Mouse (Mus musculus) G1E (cell line): Measurements from ENCODE around the gene Paqr6. TPM values are rescaled to one million over a fixed set of nuclear protein-coding genes. Genes with fewer than 3 reads are reported as not detected.

Source experiments
- ATAC-seq: 2 replicates; pipeline ENCODE4 v1.8.0; 2016; ENCODE audit warnings: mild to moderate bottlenecking; ENCODE audit not compliant: insufficient number of reproducible peaks, poor library complexity, low FRiP score, severe bottlenecking; ENCODE audit errors: extremely low read depth
- DNase-seq: peaks from one replicate; pipeline ENCODE4 v3.0.0; 2012; ENCODE audit warnings: low spot score
- H3K27me3 ChIP-seq: 2 replicates; pipeline ENCODE4 v1.6.1; 2012; ENCODE audit warnings: mild to moderate bottlenecking, low read length, inconsistent platforms; ENCODE audit not compliant: insufficient read depth
- H3K36me3 ChIP-seq: replicated peaks from 2 replicates; pipeline ENCODE3; 2012; ENCODE audit warnings: mild to moderate bottlenecking, inconsistent platforms
- H3K4me1 ChIP-seq: 2 replicates; pipeline ENCODE4 v1.6.1; 2012; ENCODE audit warnings: low read depth, low read length, inconsistent platforms, mixed read lengths; ENCODE audit not compliant: insufficient read depth
- H3K4me3 ChIP-seq: 2 replicates; pipeline ENCODE4 v1.5.1; 2012; ENCODE audit warnings: low read depth, mild to moderate bottlenecking, inconsistent platforms, low read length, moderate library complexity, mixed read lengths
- H3K9me3 ChIP-seq: replicated peaks from 2 replicates; pipeline ENCODE4 v1.6.1; 2012; ENCODE audit warnings: inconsistent platforms
- CTCF ChIP-seq: IDR thresholded peaks from 2 replicates; pipeline ENCODE4 v1.5.1; 2012; ENCODE audit warnings: low read depth, low read length, inconsistent platforms, mixed read lengths
- GATA1 ChIP-seq: IDR thresholded peaks from 2 replicates; pipeline ENCODE4 v1.6.1; 2012; ENCODE audit warnings: borderline replicate concordance, low read length, inconsistent platforms, mixed read lengths
- GATA2 ChIP-seq: IDR thresholded peaks from 2 replicates; pipeline ENCODE4 v1.6.1; 2012; ENCODE audit warnings: low read depth, low read length, inconsistent platforms, borderline replicate concordance
- POLR2AphosphoS5 ChIP-seq: IDR thresholded peaks from 2 replicates; pipeline ENCODE4 v1.6.1; 2012; ENCODE audit warnings: low read depth, low read length, inconsistent platforms; ENCODE audit not compliant: insufficient replicate concordance
- TAL1 ChIP-seq: conservative IDR thresholded peaks from 2 replicates; pipeline ENCODE4 v1.6.1; 2012; ENCODE audit warnings: low read depth, low read length, inconsistent platforms, mixed read lengths
- polyA plus RNA-seq: library from polyadenylated mRNA; stranded (reverse); fragments of >175 nt; gene quantifications from 2 replicates; pipeline ENCODE4 v1.2.3, GENCODE M21; 2012
- total RNA-seq, 2 experiments: library from RNA; stranded (forward) in 1 of 2; stranded (reverse) in 1 of 2; fragments of 200-1000 nt in 1 of 2; fragments of >200 nt in 1 of 2; fragmentation: Nextera tagmentation in 1 of 2; gene quantifications; 2 replicates each; pipeline ENCODE4 v1.2.3; 2014 to 2017

Paqr6 gene
- total and polyA plus RNA-seq, 3 experiments, result 0.38 TPM; not detected in 2

DNA sequence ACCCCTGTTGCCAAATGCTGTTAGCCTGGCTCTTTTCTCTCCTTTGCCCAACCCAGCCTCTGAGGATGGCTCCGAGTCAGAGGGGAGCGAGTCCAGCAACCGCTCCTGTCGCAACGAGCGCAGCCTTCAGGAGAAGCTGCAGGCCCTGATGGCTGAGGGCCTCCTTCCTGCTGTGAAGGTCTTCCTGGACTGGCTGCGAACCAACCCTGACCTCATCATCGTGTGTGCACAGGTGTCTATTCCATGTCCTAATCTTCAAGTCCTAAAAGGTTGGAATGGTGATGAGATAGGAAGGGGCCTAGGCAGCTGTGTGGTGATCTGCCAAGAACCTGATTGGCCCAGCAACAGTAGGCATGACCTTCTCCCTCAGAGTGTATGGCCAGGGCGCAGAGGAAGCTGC lies 11.5 kb upstream of the Paqr6 start:
- TF ChIP-seq GATA2 (no peak), CTCF (no peak), TAL1 (no peak), POLR2AphosphoS5 (no peak), GATA1 (no peak)
- Histone ChIP-seq H3K9me3 (no peaks in the 10 kb centered on the region), H3K4me1 (no peaks in the 10 kb centered on the region; the same call in 1 of the 2 replicates), H3K36me3 (peaks cover 100% of the 10 kb centered on the region), H3K4me3 (no peak overlapping the region), H3K27me3 (no peaks in the 10 kb centered on the region; the same call in 1 of the 2 replicates)
- DNase-seq (no peak), ATAC-seq (no peak)

DNA sequence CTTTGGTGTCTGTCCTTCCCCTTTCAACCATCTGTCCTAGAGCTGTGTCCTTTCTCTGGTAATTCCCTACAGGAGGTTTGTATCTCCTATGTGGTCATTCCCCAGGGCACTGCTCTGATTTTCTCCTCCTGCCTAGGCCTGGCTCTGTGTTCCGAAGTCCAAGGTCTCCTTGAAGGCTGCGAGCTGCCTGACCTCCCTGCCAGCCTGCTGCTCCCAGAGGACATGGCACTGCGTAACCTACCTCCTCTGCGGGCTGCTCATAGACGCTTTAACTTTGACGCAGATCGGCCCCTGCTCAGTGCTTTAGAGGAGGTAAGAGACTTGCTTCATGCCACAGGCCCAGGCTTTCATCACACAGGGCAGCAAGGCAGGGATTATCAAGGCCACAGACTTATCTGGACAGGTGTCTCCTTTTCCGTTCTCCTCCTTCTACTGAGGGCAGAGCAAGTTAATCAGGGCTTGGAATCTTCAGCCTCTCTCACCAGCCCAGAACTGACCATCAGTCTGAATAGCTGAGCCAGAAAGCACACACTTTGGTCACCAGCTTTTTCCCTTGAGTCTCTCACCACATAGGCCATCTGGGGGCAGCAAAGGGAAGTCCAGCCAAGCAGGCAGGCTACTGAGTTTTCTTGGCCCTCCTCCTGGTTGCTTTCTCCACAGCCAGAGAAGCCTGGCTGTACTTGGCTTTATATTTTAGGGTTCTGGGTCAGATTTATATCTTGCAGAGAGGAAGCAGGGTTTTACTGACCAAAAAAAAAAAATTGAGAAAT lies 9.8 kb upstream of the Paqr6 start:
- ATAC-seq, result no peak
- H3K9me3 ChIP-seq, result no peaks in the 10 kb centered on the region
- TF ChIP-seq CTCF (no peak), POLR2AphosphoS5 (no peak), GATA1 (no peak), TAL1 (no peak), GATA2 (no peak)
- peaks cover 100% of the 10 kb centered on the region for H3K36me3 ChIP-seq
- H3K27me3 ChIP-seq, result no peaks in the 10 kb centered on the region; the same call in 1 of the 2 replicates
- DNase-seq, result no peak
- H3K4me3 ChIP-seq, result no peak overlapping the region
- H3K4me1 ChIP-seq, result peaks cover 3% of the 10 kb centered on the region; the same call in 1 of the 2 replicates

- DNase-seq, result no peak
- no peak for ATAC-seq
- Histone ChIP-seq H3K4me1 (peaks cover 36% of the 10 kb centered on the region), H3K4me3 (no peak overlapping the region), H3K36me3 (peaks cover 95% of the 10 kb centered on the region), H3K27me3 (no peaks in the 10 kb centered on the region), H3K9me3 (no peaks in the 10 kb centered on the region)
- no peak for TF ChIP-seq POLR2AphosphoS5
- TF ChIP-seq CTCF, result no peak
Observed at GRCm38 (mm10) chr3:88359584-88359983, 4.8 kb upstream of the Paqr6 start.

DNA sequence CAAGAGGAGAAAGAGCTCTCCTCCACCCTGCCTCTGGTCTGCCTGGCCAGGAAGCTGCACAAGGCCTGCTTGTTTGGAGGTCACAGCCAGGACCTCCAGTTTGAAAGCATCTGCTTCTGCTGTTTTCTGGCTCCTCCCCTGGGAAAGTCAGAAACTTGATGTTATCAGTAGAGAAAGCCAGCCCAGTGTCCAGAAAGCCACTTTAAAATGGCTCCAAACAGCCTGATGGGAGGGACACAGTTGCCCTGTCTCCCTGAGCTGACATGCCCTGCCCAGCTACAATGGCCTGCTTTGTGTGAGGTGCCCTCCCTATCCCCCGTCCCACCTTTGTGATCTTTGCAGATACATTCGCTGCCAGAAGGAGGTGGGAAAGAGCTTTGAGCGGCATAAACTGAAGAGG lies 4.4 kb upstream of the Paqr6 start:
- H3K9me3 ChIP-seq, result no peaks in the 10 kb centered on the region
- H3K4me1 ChIP-seq, result peaks cover 38% of the 10 kb centered on the region
- no peaks in the 10 kb centered on the region for H3K27me3 ChIP-seq
- no peak overlapping the region for H3K4me3 ChIP-seq
- peaks cover 91% of the 10 kb centered on the region for H3K36me3 ChIP-seq
- DNase-seq, result no peak
- no peak for ATAC-seq
- TF ChIP-seq CTCF (no peak), GATA2 (no peak), TAL1 (no peak), GATA1 (no peak), POLR2AphosphoS5 (no peak)

GRCm38 (mm10) chr3:88361096-88361495 lies 3.3 kb upstream of the Paqr6 start:
- ATAC-seq, result no peak
- Histone ChIP-seq H3K27me3 (peaks cover 7% of the 10 kb centered on the region; the same call in 1 of the 2 replicates), H3K4me3 (no peak overlapping the region), H3K9me3 (no peaks in the 10 kb centered on the region), H3K4me1 (peaks cover 41% of the 10 kb centered on the region), H3K36me3 (peaks cover 80% of the 10 kb centered on the region)
- no peak for DNase-seq
- no peak for TF ChIP-seq GATA2
- TF ChIP-seq GATA1, result no peak
- no peak for TF ChIP-seq POLR2AphosphoS5
- no peak for TF ChIP-seq TAL1
- TF ChIP-seq CTCF, result no peak

DNA sequence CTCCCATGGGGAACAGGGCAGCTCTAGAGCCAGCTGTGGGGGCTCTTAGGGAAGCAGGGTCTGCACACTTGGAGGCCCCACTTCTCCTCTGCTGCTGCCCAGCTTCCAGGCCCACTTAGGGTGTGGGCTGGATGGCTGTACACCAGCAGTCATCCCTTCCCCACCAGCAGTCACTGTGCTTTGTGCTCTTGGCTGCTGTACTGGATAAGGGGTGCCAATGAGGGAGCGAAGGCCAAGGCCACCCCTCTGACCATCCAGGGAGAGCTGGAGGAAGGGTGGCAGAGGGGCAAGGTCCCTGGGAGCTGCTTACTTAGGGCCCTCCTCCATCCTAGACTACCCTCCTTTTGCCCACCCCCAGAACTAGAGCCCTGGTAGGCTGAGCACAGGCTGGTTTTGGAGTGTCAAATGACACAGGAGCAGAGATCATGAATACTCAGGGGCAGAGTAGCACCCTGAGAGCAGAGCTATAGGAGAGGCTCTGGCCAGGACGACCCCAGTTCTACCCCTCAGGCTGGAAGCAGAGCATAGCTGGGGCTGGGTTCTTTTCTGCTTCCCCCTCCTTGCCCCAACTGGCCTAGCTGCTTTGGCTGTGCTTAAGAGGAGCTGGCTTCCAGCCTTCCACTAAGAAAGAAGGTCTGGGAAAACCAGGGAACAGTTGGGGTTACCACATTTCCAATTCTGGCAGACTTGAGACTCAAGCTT lies 2.6 kb upstream of the Paqr6 start:
- ATAC-seq (no peak), DNase-seq (no peak)
- Histone ChIP-seq H3K4me3 (no peak overlapping the region), H3K9me3 (no peaks in the 10 kb centered on the region), H3K27me3 (peaks cover 7% of the 10 kb centered on the region; the same call in 1 of the 2 replicates), H3K36me3 (peaks cover 73% of the 10 kb centered on the region), H3K4me1 (peaks cover 41% of the 10 kb centered on the region)
- no peak for TF ChIP-seq POLR2AphosphoS5
- TF ChIP-seq GATA1, result no peak
- no peak for TF ChIP-seq GATA2
- TF ChIP-seq TAL1, result no peak
- TF ChIP-seq CTCF, result no peak
